30 mouse cellular contexts compared by ENCODE assay signal in genomic region chr11:83657508-83657907, GRCm38 (mm10). TPM values are rescaled to one million over a fixed set of nuclear protein-coding genes. Genes with fewer than 3 reads are reported as not detected.
"Had no signal": no experiment of that assay in that cellular context is flagged by ENCODE, and none has a peak within 500 bp of the region (broad histone marks: within the 10 kb centered on the region; RNA-seq: fewer than 3 reads in every experiment).

No protein-coding gene starts in this region.

- H3K36me3 ChIP-seq: liver, embryonic 13.5 days; midbrain, embryonic 15.5 days had no signal

- H3K4me1 ChIP-seq: liver, embryonic 13.5 days; midbrain, embryonic 15.5 days had no signal

- DNase-seq: kidney, adult 8-10 months; kidney, postnatal 14 days; kidney, postnatal 4 days; liver, embryonic 13.5 days; lung, adult 2 months; lung, postnatal 14 days; lung, postnatal 4 days; thymus, adult 2 months; thymus, postnatal 14 days; thymus, postnatal 4 days had no signal

- ATAC-seq: intestine, postnatal 0 days; midbrain, embryonic 15.5 days had no signal

- H3K27ac ChIP-seq: liver, embryonic 13.5 days; midbrain, embryonic 15.5 days; stomach, postnatal 0 days had no signal

- H3K4me3 ChIP-seq: liver, embryonic 13.5 days; midbrain, embryonic 15.5 days; myocyte had no signal

RNA-seq across cellular contexts. Expression of gene Ccl4, which starts 4.9 kb away (rescaled TPM):
- total RNA-seq: layer of hippocampus, adult 18-20 months; layer of hippocampus, postnatal 14 days; left cerebral cortex, postnatal 36 days; liver, adult 2 months had no signal
- polyA plus RNA-seq: lung, embryonic 16.5 days; midbrain, embryonic 11.5 days; midbrain, embryonic 15.5 days; myocyte had no signal

RNA-seq across cellular contexts. Expression of gene Ccl3, which starts 8.4 kb away (rescaled TPM):
- total RNA-seq: layer of hippocampus, adult 18-20 months; layer of hippocampus, postnatal 14 days; left cerebral cortex, postnatal 36 days had no signal
- polyA plus RNA-seq: myocyte; stomach, embryonic 14.5 days had no signal

RNA-seq across cellular contexts. Expression of gene Rpl9-ps1, which starts 12.1 kb away (rescaled TPM):
- total RNA-seq: layer of hippocampus, adult 18-20 months; layer of hippocampus, postnatal 14 days; left cerebral cortex, postnatal 36 days; liver, adult 2 months; megakaryocyte-erythroid progenitor cell, adult 5-6 weeks had no signal
- polyA plus RNA-seq: intestine, embryonic 14.5 days; intestine, postnatal 0 days; kidney, embryonic 16.5 days; limb, embryonic 11.5 days; limb, embryonic 14.5 days; liver, adult 2 months; liver, embryonic 13.5 days; liver, embryonic 16.5 days; lung, adult 2 months; lung, embryonic 16.5 days; midbrain, embryonic 11.5 days; midbrain, embryonic 15.5 days; myocyte; neural tube, embryonic 11.5 days; neural tube, embryonic 14.5 days; small intestine, adult 2 months; stomach, embryonic 14.5 days; stomach, postnatal 0 days; thymus, adult 2 months had no signal

RNA-seq across cellular contexts. Expression of gene Wfdc17, which starts 46.3 kb away (rescaled TPM):
- total RNA-seq: layer of hippocampus, adult 18-20 months; layer of hippocampus, postnatal 14 days; left cerebral cortex, postnatal 36 days; megakaryocyte-erythroid progenitor cell, adult 5-6 weeks had no signal
- polyA plus RNA-seq: limb, embryonic 11.5 days; midbrain, embryonic 11.5 days; myocyte; neural tube, embryonic 11.5 days; neural tube, embryonic 14.5 days had no signal

RNA-seq across cellular contexts. Expression of gene Wfdc18, which starts 51.3 kb away (rescaled TPM):
- total RNA-seq: layer of hippocampus, postnatal 14 days; liver, adult 2 months; megakaryocyte-erythroid progenitor cell, adult 5-6 weeks had no signal
- polyA plus RNA-seq: intestine, embryonic 14.5 days; kidney, embryonic 16.5 days; limb, embryonic 11.5 days; liver, adult 2 months; liver, embryonic 13.5 days; lung, adult 2 months; midbrain, embryonic 11.5 days; midbrain, embryonic 15.5 days; myocyte; neural tube, embryonic 11.5 days; neural tube, embryonic 14.5 days; small intestine, adult 2 months had no signal
